Mouse (Mus musculus) megakaryocyte, embryonic 14.5 days (primary cell): ENCODE data around the gene Gm7534. TPM values are rescaled to one million over a fixed set of nuclear protein-coding genes. Genes with fewer than 3 reads are reported as not detected.
"Not testable (repeated sequence)": the region's sequence is repeated elsewhere in the genome, so short reads cannot be mapped to it uniquely, and the experiment has no call there.

ENCODE experiments used
- H3K27me3 ChIP-seq: replicated peaks from 2 replicates; pipeline ENCODE3; 2012; ENCODE audit warnings: inconsistent platforms
- H3K36me3 ChIP-seq: replicated peaks from 2 replicates; pipeline ENCODE3; 2012; ENCODE audit warnings: low read length, inconsistent platforms, mixed read lengths
- H3K4me1 ChIP-seq: 2 replicates; pipeline ENCODE4 v1.6.1; 2012; ENCODE audit warnings: inconsistent platforms
- H3K4me3 ChIP-seq: replicated peaks from 2 replicates; pipeline ENCODE3; 2012; ENCODE audit warnings: moderate library complexity, mild to moderate bottlenecking, inconsistent platforms
- H3K9me3 ChIP-seq: 2 replicates; pipeline ENCODE4 v1.6.1; 2012; ENCODE audit warnings: inconsistent platforms
- FLI1 ChIP-seq: IDR thresholded peaks from 2 replicates; pipeline ENCODE4 v1.6.1; 2012; ENCODE audit warnings: low read length, inconsistent platforms, mixed read lengths
- GATA1 ChIP-seq: IDR thresholded peaks from 3 replicates; pipeline ENCODE4 v1.6.1; 2012; ENCODE audit warnings: mixed read lengths, low read length, inconsistent platforms, borderline replicate concordance
- polyA plus RNA-seq: library from polyadenylated mRNA; stranded (reverse); fragments of >175 nt; gene quantifications from 2 replicates; pipeline ENCODE4 v1.2.3, GENCODE M21; 2012; ENCODE audit warnings: low replicate concordance; ENCODE audit not compliant: insufficient read depth

Gene Gm7534
- polyA plus RNA-seq, 1 experiment = not detected

DNA sequence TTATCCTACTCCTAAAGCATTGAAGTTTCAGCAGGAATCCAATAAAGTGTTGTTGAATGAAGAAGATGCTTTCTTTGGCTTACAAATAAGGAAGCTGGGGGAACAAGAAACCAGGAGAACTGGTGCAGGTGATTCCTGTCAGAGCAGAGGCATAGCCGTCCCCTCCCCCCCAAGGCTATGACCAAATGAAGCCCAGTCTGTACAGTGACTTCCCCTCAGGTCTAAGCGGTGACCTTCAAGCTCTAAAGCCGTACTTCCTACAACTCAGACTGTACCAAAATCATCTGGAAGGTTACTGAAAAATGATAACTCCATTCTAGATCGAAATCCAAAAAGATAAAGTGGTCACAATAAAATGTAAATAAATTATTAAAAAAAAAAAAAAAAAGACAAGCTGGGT, 53.4 kb downstream of the Gm7534 start:
- no peaks in the 10 kb centered on the region for H3K27me3 ChIP-seq
- no peaks in the 10 kb centered on the region for H3K9me3 ChIP-seq
- TF ChIP-seq FLI1 (no peak), GATA1 (no peak)
- H3K36me3 ChIP-seq = peaks cover 79% of the 10 kb centered on the region
- no peak overlapping the region for H3K4me3 ChIP-seq
- no peaks in the 10 kb centered on the region for H3K4me1 ChIP-seq

DNA sequence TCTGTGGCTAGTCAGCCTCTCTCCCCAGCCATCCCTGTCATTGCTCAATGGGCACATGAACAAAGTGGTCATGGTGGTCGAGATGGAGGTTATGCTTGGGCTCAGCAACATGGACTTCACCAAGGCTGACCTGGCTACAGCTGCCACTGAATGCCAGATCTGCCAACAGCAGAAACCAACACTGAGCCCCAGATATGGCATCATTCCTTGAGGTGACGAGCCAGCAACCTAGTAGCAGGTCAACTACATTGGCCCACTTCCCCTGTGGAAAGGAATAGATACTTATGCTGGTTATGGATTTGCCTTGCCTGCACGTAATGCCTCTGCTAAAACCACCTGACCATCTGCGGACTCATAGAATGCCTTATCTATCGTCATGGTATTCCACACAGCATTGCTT, 58.5 kb downstream of the Gm7534 start:
- H3K36me3 ChIP-seq = peaks cover 51% of the 10 kb centered on the region
- not testable (repeated sequence) for H3K4me1 ChIP-seq, H3K9me3 ChIP-seq, H3K27me3 ChIP-seq, H3K4me3 ChIP-seq

Other genes starting within 250 kb of the Gm7534 start
- 89.8 and 993 TPM in 2 replicates for gene Hmgn2, start 234.4 kb downstream of the Gm7534 start, polyA plus RNA-seq
- 4.5 and 32.2 TPM in 2 replicates for gene Dhdds, start 202.1 kb downstream of the Gm7534 start, polyA plus RNA-seq
- gene Lin28a, start 184.2 kb downstream of the Gm7534 start, polyA plus RNA-seq = not detected in 2 replicates
- gene Zfp683, start 149.2 kb downstream of the Gm7534 start, polyA plus RNA-seq = not detected in 2 replicates
- not detected in 2 replicates for gene Crybg2, start 142.2 kb downstream of the Gm7534 start, polyA plus RNA-seq
- 77.0 and 307 TPM in 2 replicates for gene Cd52, start 107.9 kb downstream of the Gm7534 start, polyA plus RNA-seq
- 69.8 and 175 TPM in 2 replicates for gene Ubxn11, start 100.4 kb downstream of the Gm7534 start, polyA plus RNA-seq
- gene Sh3bgrl3, start 74.2 kb downstream of the Gm7534 start, polyA plus RNA-seq = 1,646 and 1,679 TPM in 2 replicates
- 10.9 and 19.9 TPM in 2 replicates for gene Cep85, start 15.9 kb downstream of the Gm7534 start, polyA plus RNA-seq
- not detected in 2 replicates for gene Catsper4, start 24.4 kb upstream of the Gm7534 start, polyA plus RNA-seq
- gene Cnksr1, start 35.4 kb upstream of the Gm7534 start, polyA plus RNA-seq = not detected in 2 replicates
- gene E130218I03Rik, start 40.7 kb upstream of the Gm7534 start, polyA plus RNA-seq = not detected in 2 replicates
- gene Zfp593, start 42.6 kb upstream of the Gm7534 start, polyA plus RNA-seq = 27.6 and 28.1 TPM in 2 replicates
- not detected in 2 replicates for gene Gm30191, start 43.9 kb upstream of the Gm7534 start, polyA plus RNA-seq
- not detected in 2 replicates for gene Grrp1, start 51.1 kb upstream of the Gm7534 start, polyA plus RNA-seq
- 0.20 TPM in 1 of 2 replicates, not detected in the other for gene Pdik1l, start 84.9 kb upstream of the Gm7534 start, polyA plus RNA-seq
- not detected in 2 replicates for gene Trim63, start 112.1 kb upstream of the Gm7534 start, polyA plus RNA-seq
- gene Slc30a2, start 140.2 kb upstream of the Gm7534 start, polyA plus RNA-seq = 1.1 TPM in 1 of 2 replicates, not detected in the other
- gene Extl1, start 180.8 kb upstream of the Gm7534 start, polyA plus RNA-seq = not detected in 2 replicates
- 2.4 and 3.8 TPM in 2 replicates for gene Pafah2, start 193.3 kb upstream of the Gm7534 start, polyA plus RNA-seq